Mouse (Mus musculus) ES-E14 (cell line): Measurements from ENCODE around the gene Pea15a. TPM values are rescaled to one million over a fixed set of nuclear protein-coding genes. Genes with fewer than 3 reads are reported as not detected.

Experiments used
- DNase-seq: peaks from one replicate; pipeline ENCODE4 v3.0.0-alpha.2; 2013; ENCODE audit warnings: low read depth, low spot score
- H3K27ac ChIP-seq: 2 replicates; pipeline ENCODE4 v1.5.1; 2012; ENCODE audit warnings: low read depth, mild to moderate bottlenecking, low read length, moderate library complexity, mixed read lengths; ENCODE audit not compliant: poor library complexity, insufficient read depth, severe bottlenecking
- H3K36me3 ChIP-seq: 2 replicates; pipeline ENCODE4 v1.6.1; 2012; ENCODE audit warnings: mild to moderate bottlenecking, low read length, moderate library complexity, mixed read lengths; ENCODE audit not compliant: control insufficient read depth, poor library complexity, insufficient read depth, severe bottlenecking
- H3K4me1 ChIP-seq, 2 experiments: fragments of 150-350 bp in 1 of 2; sonication (generic) in 1 of 2; 2 replicates each; pipeline ENCODE4 v1.6.1; 2012; ENCODE audit warnings: low read length in 2 of 2, mild to moderate bottlenecking in 1 of 2, mixed read lengths in 1 of 2; ENCODE audit not compliant: control insufficient read depth in 2 of 2, insufficient read depth in 2 of 2, poor library complexity in 1 of 2
- H3K4me3 ChIP-seq, 2 experiments: fragments of 150-350 bp in 1 of 2; sonication (generic) in 1 of 2; 2 replicates each; pipeline ENCODE4 v1.5.1; 2012; ENCODE audit warnings: low read length in 2 of 2, low read depth in 1 of 2, mild to moderate bottlenecking in 1 of 2, mixed read lengths in 1 of 2; ENCODE audit not compliant: insufficient read depth in 1 of 2, poor library complexity in 1 of 2, severe bottlenecking in 1 of 2
- H3K9ac ChIP-seq: 2 replicates; pipeline ENCODE4 v1.6.1; 2012; ENCODE audit warnings: low read depth, mild to moderate bottlenecking, low read length, mixed read lengths; ENCODE audit not compliant: poor library complexity, insufficient read depth, severe bottlenecking
- H3K9me3 ChIP-seq: fragments of 150-350 bp; sonication (generic); 2 replicates; pipeline ENCODE4 v1.6.1; 2012; ENCODE audit warnings: low read depth, mild to moderate bottlenecking, low read length; ENCODE audit not compliant: control insufficient read depth, insufficient read depth
- CHD2 ChIP-seq: IDR thresholded peaks from 2 replicates; pipeline ENCODE4 v1.6.1; 2014; ENCODE audit warnings: mild to moderate bottlenecking, low read depth, low read length, inconsistent platforms
- HCFC1 ChIP-seq: IDR thresholded peaks from 2 replicates; pipeline ENCODE4 v1.6.1; 2012; ENCODE audit warnings: low read length, inconsistent platforms, borderline replicate concordance; ENCODE audit not compliant: insufficient read depth
- MAFK ChIP-seq: IDR thresholded peaks from 2 replicates; pipeline ENCODE4 v1.6.1; 2014; ENCODE audit warnings: mild to moderate bottlenecking, low read depth, low read length, inconsistent platforms; ENCODE audit not compliant: insufficient read depth
- ZC3H11A ChIP-seq: IDR thresholded peaks from 2 replicates; pipeline ENCODE4 v1.6.1; 2012; ENCODE audit warnings: low read depth, mild to moderate bottlenecking, inconsistent platforms, low read length, borderline replicate concordance
- ZNF384 ChIP-seq: IDR thresholded peaks from 2 replicates; pipeline ENCODE4 v1.6.1; 2012; ENCODE audit warnings: low read depth, low read length, inconsistent platforms
- in situ Hi-C, 2 experiments: fragments of 600-800 bp; cut with MboI; formaldehyde crosslinking; loops; one replicate each; pipeline ENCODE4 v1.15.1; 2025; ENCODE audit warnings: low sequenced_read_pairs in 2 of 2, inconsistent platforms in 1 of 2; ENCODE audit not compliant: unreplicated experiment in 2 of 2
- total RNA-seq: library from RNA; depleted of rRNA; stranded (reverse); fragments of 300-350 nt; gene quantifications from 2 replicates; pipeline ENCODE4 v1.2.3, GENCODE M21; 2012

The Pea15a gene
- total RNA-seq, 1 experiment = 21.3 TPM

- Histone ChIP-seq H3K27ac (no peak overlapping the region), H3K9ac (no peak overlapping the region), H3K4me1 (peaks cover 2 to 27% of the 10 kb centered on the region in 2 experiments; a peak in 3 of 4 replicates), H3K4me3 (no peak overlapping the region), H3K36me3 (peaks cover 34% of the 10 kb centered on the region), H3K9me3 (no peaks in the 10 kb centered on the region)
- in situ Hi-C loops = no loop called here
- no peak for DNase-seq
- TF ChIP-seq CHD2 (no peak), ZC3H11A (no peak), MAFK (no peak), HCFC1 (no peak), ZNF384 (no peak)
Measured at GRCm38 (mm10) chr1:172198996-172199395, 7.6 kb downstream of the Pea15a start.

DNA sequence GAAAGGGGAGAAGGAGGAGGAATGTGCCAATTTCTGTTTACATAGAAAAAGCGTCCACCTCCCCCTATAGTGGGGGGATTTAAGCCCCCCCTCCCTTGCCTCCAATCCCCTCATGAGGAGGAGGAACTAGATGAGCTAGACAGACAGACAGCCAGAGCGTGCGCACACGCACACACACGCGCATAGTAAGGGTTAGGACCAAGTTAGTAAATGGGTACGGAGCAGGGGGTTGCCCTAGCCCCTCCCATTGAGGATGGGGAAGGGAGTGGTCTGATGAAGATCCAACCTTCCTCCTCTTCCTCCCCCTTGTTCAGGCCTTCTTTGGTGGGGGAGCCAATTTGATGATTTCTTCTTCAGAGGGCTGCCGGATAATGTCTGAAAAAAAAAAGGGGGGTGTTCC lies 8.3 kb downstream of the Pea15a start:
- peaks cover 0 to 21% of the 10 kb centered on the region in 2 experiments; a peak in 2 of 4 replicates for H3K4me1 ChIP-seq
- DNase-seq = no peak
- no peak overlapping the region for H3K27ac ChIP-seq
- H3K9me3 ChIP-seq = no peaks in the 10 kb centered on the region
- no peak overlapping the region for H3K9ac ChIP-seq
- TF ChIP-seq ZNF384 = no peak
- no peak for TF ChIP-seq HCFC1
- no peak for TF ChIP-seq ZC3H11A
- no peak for TF ChIP-seq MAFK
- no peak for TF ChIP-seq CHD2
- in situ Hi-C loops = no loop called here
- H3K4me3 ChIP-seq = no peak overlapping the region
- peaks cover 36% of the 10 kb centered on the region for H3K36me3 ChIP-seq

DNA sequence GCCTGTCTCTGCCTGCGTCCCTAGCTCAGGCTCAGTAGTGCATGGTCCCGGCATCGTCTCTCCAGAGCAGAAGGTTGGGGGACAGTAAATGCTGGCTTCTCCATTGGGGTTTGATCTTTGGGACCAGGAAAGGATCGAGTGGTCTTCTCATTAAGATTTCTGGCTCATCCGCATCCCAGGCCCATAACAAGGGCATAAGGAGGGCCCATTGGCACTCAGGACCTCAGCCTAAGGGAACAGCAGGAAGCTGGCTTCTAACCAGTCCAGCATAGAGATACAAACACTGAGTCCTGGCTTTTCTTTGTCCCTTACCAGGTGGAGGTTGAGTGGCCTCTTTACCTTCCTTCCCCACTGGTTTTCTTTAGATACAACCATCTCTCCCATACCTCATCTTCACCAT lies 8.8 kb downstream of the Pea15a start:
- peaks cover 0 to 16% of the 10 kb centered on the region in 2 experiments; a peak in 2 of 4 replicates for H3K4me1 ChIP-seq
- TF ChIP-seq ZC3H11A = no peak
- TF ChIP-seq ZNF384 = no peak
- no peak for TF ChIP-seq HCFC1
- no peak for TF ChIP-seq CHD2
- no peak for TF ChIP-seq MAFK
- no peaks in the 10 kb centered on the region for H3K9me3 ChIP-seq
- H3K9ac ChIP-seq = no peak overlapping the region
- peaks cover 36% of the 10 kb centered on the region for H3K36me3 ChIP-seq
- DNase-seq = no peak
- no peak overlapping the region for H3K27ac ChIP-seq
- in situ Hi-C loops = no loop called here
- no peak overlapping the region for H3K4me3 ChIP-seq

GRCm38 (mm10) chr1:172197146-172197545 lies 9.5 kb downstream of the Pea15a start:
- H3K9me3 ChIP-seq = no peaks in the 10 kb centered on the region
- no peak overlapping the region for H3K4me3 ChIP-seq
- TF ChIP-seq ZC3H11A (no peak), HCFC1 (no peak), ZNF384 (no peak), CHD2 (no peak), MAFK (no peak)
- no peak for DNase-seq
- no peak overlapping the region for H3K27ac ChIP-seq
- peaks cover 0 to 9% of the 10 kb centered on the region in 2 experiments; a peak in 2 of 4 replicates for H3K4me1 ChIP-seq
- peaks cover 40% of the 10 kb centered on the region for H3K36me3 ChIP-seq
- in situ Hi-C loops = no loop called here
- no peak overlapping the region for H3K9ac ChIP-seq

DNA sequence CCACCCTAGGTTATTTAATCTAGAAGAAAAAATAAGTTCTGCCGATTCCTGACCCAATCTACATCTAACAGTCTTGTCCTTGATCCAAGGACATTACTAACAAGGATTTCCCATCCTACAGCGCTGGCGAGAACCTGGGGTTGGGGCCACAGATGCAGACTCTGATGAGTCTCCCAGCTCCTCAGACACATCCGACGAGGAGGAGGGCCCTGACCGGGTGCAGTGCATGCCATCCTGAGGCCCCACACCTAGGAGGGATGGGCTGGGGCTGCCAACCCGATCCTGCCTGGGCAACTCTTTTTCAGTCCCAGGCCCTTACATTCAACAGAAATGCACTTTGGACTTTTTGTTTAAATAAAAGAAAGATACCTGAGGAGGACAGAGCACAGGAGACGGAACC lies 12.2 kb downstream of the Pea15a start:
- Histone ChIP-seq H3K27ac (no peak overlapping the region), H3K9ac (no peak overlapping the region), H3K36me3 (peaks cover 37% of the 10 kb centered on the region), H3K4me3 (no peak overlapping the region), H3K9me3 (no peaks in the 10 kb centered on the region), H3K4me1 (no peaks in the 10 kb centered on the region)
- DNase-seq = no peak
- in situ Hi-C loops = no loop called here
- no peak for TF ChIP-seq MAFK
- no peak for TF ChIP-seq CHD2
- no peak for TF ChIP-seq ZC3H11A
